Mouse (Mus musculus) neutrophil, adult 59 days (primary cell): ENCODE results near the gene Kprp. TPM values are rescaled to one million over a fixed set of nuclear protein-coding genes. Genes with fewer than 3 reads are reported as not detected.

Source experiments
- total RNA-seq, 2 experiments: library from RNA; stranded (reverse); gene quantifications; 1 replicate in 1 of 2; 2 replicates in 1 of 2; pipeline ENCODE4 v1.2.4; 2023

Kprp gene
- not detected for total RNA-seq

DNA sequence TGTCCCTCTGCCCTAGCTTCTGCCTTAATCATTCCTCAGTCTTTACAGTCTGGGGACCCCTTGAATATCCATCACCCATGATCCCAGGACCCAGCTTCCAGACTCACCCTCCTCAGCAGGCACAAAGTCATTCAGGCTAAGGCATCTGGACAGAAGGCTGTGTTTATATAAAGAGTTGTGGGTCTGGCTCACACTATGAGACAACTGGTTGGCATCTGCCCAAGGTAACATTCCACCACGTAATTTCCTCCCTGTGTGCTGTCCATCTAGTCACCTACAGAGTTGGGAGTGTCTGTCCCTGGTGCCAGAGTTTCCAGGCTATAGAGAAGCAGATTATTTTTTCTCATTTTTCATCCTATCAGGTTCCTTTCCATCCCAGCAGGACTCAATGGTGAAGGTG, at the start of gene Kprp:
TSS of gene Kprp (minus strand) at position 140 of the 400 bp plus-strand sequence.

DNA sequence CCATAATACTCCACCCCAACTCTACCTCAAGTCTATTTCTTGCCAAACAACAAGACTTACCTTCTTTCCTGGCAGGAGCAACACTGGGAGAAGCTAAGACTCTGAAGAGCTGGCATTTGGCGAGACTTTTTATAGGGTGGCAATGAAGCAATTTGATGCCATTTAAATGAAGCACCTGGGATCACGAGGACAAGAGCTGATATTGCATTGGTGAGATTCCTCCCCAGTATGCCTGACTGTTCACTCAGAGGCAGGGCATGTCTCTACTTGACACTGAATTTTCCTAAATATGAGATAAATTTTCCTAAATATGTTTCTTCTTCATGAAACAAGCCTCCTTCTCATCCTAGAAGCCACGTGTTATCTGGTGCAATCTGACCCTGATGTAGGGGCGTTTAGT, 43.1 kb upstream of the Kprp start, which contains the start of gene 2310050C09Rik:
TSS of gene 2310050C09Rik (minus strand) at position 101 of the 400 bp plus-strand sequence.

GRCm38 (mm10) chr3:92851186-92851585, 24.1 kb upstream of the Kprp start, which contains the start of gene Lce1l:
TSS of gene Lce1l (minus strand) at chr3:92851286.

DNA sequence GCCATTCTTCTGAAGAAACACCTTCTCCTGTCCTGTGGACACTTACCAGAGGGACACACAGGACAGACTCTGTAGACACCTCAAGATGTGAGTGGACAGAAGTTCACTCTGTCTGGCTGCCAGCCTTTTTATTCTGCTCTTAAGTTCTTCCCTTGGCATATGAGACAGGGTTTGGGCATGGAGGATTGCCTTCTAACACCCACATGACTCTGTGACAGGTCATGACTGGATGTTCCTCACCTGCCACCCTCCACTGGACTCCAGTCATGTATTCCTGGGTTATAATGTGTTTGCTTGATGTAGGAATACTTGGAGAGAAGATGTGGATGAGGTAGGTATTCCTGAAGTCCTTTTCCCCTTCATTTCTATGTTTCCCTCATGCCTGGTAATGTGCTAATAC, 19.3 kb downstream of the Kprp start, which contains the start of gene Lce1k:
TSS of gene Lce1k (minus strand) at position 101 of the 400 bp plus-strand sequence.

GRCm38 (mm10) chr3:92790414-92790813, 36.6 kb downstream of the Kprp start, which contains the start of gene Lce1j:
TSS of gene Lce1j (minus strand) at chr3:92790514.

DNA sequence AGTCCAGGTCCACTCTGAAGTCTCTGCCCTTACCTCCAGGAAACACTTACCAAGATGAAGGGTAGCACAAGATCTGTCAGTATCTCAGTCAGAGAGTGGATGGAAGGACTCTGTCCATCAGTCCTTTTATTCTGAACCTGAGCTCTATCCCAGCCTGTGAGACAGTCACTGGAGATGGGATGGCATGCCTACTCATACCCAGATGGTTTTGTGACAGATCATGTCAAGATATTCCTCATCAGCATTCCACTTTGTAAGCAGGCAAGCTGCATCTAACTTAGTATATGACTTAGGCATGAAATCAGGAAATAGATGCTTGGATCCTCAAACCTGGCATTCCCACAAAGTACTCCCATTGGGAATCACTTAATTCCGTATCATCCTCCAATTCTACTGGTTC, 48.2 kb downstream of the Kprp start, which contains the start of gene Lce1i:
TSS of gene Lce1i (minus strand) at position 101 of the 400 bp plus-strand sequence.

Other genes with a start within 250 kb of the Kprp start
- not detected for gene Smcp, start 238.2 kb downstream of the Kprp start, total RNA-seq
- gene 2210017I01Rik, start 219.8 kb downstream of the Kprp start, total RNA-seq = not detected
- not detected for gene Lce6a, start 205.6 kb downstream of the Kprp start, total RNA-seq
- not detected for gene Lce1a1, start 178.9 kb downstream of the Kprp start, total RNA-seq
- not detected for gene Lce1b, start 170.3 kb downstream of the Kprp start, total RNA-seq
- gene Lce1a2, start 156.9 kb downstream of the Kprp start, total RNA-seq = not detected
- gene Lce1c, start 148.0 kb downstream of the Kprp start, total RNA-seq = not detected
- not detected for gene Lce1d, start 140.0 kb downstream of the Kprp start, total RNA-seq
- not detected for gene Lce1e, start 118.2 kb downstream of the Kprp start, total RNA-seq
- gene Lce1f, start 106.9 kb downstream of the Kprp start, total RNA-seq = not detected
- gene Gm38119, start 88.2 kb downstream of the Kprp start, total RNA-seq = not detected
- gene Lce1g, start 74.9 kb downstream of the Kprp start, total RNA-seq = not detected
- not detected for gene Lce1h, start 62.2 kb downstream of the Kprp start, total RNA-seq
- gene Lce1i, start 48.3 kb downstream of the Kprp start, total RNA-seq = not detected
- not detected for gene Lce1j, start 36.7 kb downstream of the Kprp start, total RNA-seq
- gene Lce1k, start 19.4 kb downstream of the Kprp start, total RNA-seq = not detected
- not detected for gene Lce1l, start 24.0 kb upstream of the Kprp start, total RNA-seq
- gene 2310050C09Rik, start 43.0 kb upstream of the Kprp start, total RNA-seq = not detected
- gene Lce3a, start 99.0 kb upstream of the Kprp start, total RNA-seq = not detected
- gene Lce3b, start 105.7 kb upstream of the Kprp start, total RNA-seq = not detected
- gene Lce3c, start 117.2 kb upstream of the Kprp start, total RNA-seq = not detected
- not detected for gene Lce3d, start 130.1 kb upstream of the Kprp start, total RNA-seq
- not detected for gene Lce3e, start 139.8 kb upstream of the Kprp start, total RNA-seq
- gene Lce3f, start 165.0 kb upstream of the Kprp start, total RNA-seq = not detected
- gene Crct1, start 188.4 kb upstream of the Kprp start, total RNA-seq = not detected
- not detected for gene Lce1m, start 191.8 kb upstream of the Kprp start, total RNA-seq
- gene Gm4858, start 241.6 kb upstream of the Kprp start, total RNA-seq = not detected